5 mouse cellular contexts compared by ENCODE assay signal in the genomic region with DNA sequence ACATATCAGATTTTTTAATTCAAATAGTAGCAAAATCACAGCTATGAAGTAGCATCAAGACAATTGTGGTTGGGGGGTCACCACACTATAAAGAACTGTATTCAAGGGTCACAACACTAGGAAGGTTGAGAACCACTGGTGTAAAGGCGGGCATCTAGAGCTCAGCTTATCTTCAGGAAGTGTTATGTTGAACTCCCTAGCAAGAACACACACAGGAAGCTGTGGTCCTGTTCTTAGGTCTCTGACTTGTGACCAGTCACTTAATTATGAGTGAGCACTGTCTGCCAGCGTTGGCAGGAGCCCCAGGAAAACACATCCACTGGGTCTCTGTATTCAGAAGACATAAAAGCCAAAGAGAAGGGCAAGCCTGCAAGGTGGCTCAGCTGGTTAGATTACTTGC.
"Had no signal": no experiment of that assay in that cellular context is flagged by ENCODE, and none has a peak within 500 bp of the region (broad histone marks: within the 10 kb centered on the region; RNA-seq: fewer than 3 reads in every experiment).

No protein-coding gene starts in this region.

- H3K27ac ChIP-seq: layer of hippocampus, adult 2 months; limb, embryonic 13.5 days; liver, embryonic 14.5 days; midbrain, embryonic 12.5 days had no signal

- H3K4me3 ChIP-seq: layer of hippocampus, adult 2 months; limb, embryonic 13.5 days; midbrain, embryonic 12.5 days had no signal

- ATAC-seq: midbrain, embryonic 16.5 days had no signal

- H3K9ac ChIP-seq: limb, embryonic 13.5 days; liver, embryonic 14.5 days; midbrain, embryonic 12.5 days had no signal

- H3K4me2 ChIP-seq: limb, embryonic 13.5 days; midbrain, embryonic 12.5 days had no signal

- H3K9me3 ChIP-seq: limb, embryonic 13.5 days; midbrain, embryonic 12.5 days had no signal

- H3K27me3 ChIP-seq: limb, embryonic 13.5 days; midbrain, embryonic 12.5 days had no signal
